Mouse (Mus musculus) hindbrain, embryonic 11.5 days (tissue): ENCODE results near the gene Cgref1. TPM values are rescaled to one million over a fixed set of nuclear protein-coding genes. Genes with fewer than 3 reads are reported as not detected.

Source experiments
- ATAC-seq: fragments of 200-750 bp; cut with Nextera tagmentation; 2 replicates; pipeline ENCODE4 v1.8.0; 2017; ENCODE audit warnings: mild to moderate bottlenecking, moderate TSS enrichment, moderate library complexity; ENCODE audit not compliant: low FRiP score
- DNase-seq: peaks from one replicate; pipeline ENCODE4 v3.0.0-alpha.2; 2015; ENCODE audit warnings: low spot score
- H3K27ac ChIP-seq: fragments of 300-500 bp; sonication (generic); 2 replicates; pipeline ENCODE4 v1.5.1; 2014; ENCODE audit warnings: mild to moderate bottlenecking, low read depth, low read length
- H3K27me3 ChIP-seq: fragments of 300-500 bp; sonication (generic); 2 replicates; pipeline ENCODE4 v1.6.1; 2014; ENCODE audit warnings: mild to moderate bottlenecking, low read length, moderate library complexity, mixed read lengths; ENCODE audit not compliant: control insufficient read depth, insufficient read depth
- H3K36me3 ChIP-seq: fragments of 300-500 bp; sonication (generic); 2 replicates; pipeline ENCODE4 v1.6.1; 2014; ENCODE audit warnings: mild to moderate bottlenecking, low read length, moderate library complexity, mixed read lengths; ENCODE audit not compliant: control insufficient read depth, insufficient read depth
- H3K4me1 ChIP-seq: fragments of 300-500 bp; sonication (generic); replicated peaks from 2 replicates; pipeline ENCODE4 v1.6.1; 2014; ENCODE audit warnings: low read length, mixed read lengths; ENCODE audit not compliant: control insufficient read depth, insufficient read depth
- H3K4me2 ChIP-seq: fragments of 300-500 bp; sonication (generic); replicated peaks from 2 replicates; pipeline ENCODE4 v1.6.1; 2014; ENCODE audit warnings: mild to moderate bottlenecking, low read depth, low read length
- H3K4me3 ChIP-seq: fragments of 300-500 bp; sonication (generic); 2 replicates; pipeline ENCODE4 v1.5.1; 2014; ENCODE audit warnings: low read depth, low read length
- H3K9ac ChIP-seq: fragments of 300-500 bp; sonication (generic); 2 replicates; pipeline ENCODE4 v1.6.1; 2014; ENCODE audit warnings: low read depth, low read length
- H3K9me3 ChIP-seq: fragments of 300-500 bp; sonication (generic); 2 replicates; pipeline ENCODE4 v1.6.1; 2016; ENCODE audit warnings: low read length; ENCODE audit not compliant: control insufficient read depth
- WGBS: fragments of 180-500 bp; shearing (Covaris S2); extraction: QIAGEN DNeasy Blood & Tissue Kit; methylation state at CpG from one replicate; pipeline ENCODE4 v1.1.7; 2014; 5-methylcytosine and 5-hydroxymethylcytosine counted together
- polyA plus RNA-seq: library from polyadenylated mRNA; unstranded; fragments of >200 nt; fragmentation: Nextera tagmentation; extraction: Ambion mirVana; gene quantifications from 2 replicates; pipeline ENCODE4 v1.2.1, GENCODE M21; 2014

Cgref1 gene
- polyA plus RNA-seq, 1 experiment from 2014 or later, result 6.9 TPM

GRCm38 (mm10) chr5:30954065-30954464 lies 8.7 kb upstream of the Cgref1 start:
- WGBS, result 95% methylated on average over 6 of the region's 6 CpGs
- no peak overlapping the region for H3K27ac ChIP-seq
- no peak overlapping the region for H3K4me3 ChIP-seq
- H3K9me3 ChIP-seq, result no peaks in the 10 kb centered on the region
- H3K36me3 ChIP-seq, result peaks cover 13% of the 10 kb centered on the region
- H3K4me2 ChIP-seq, result no peak overlapping the region
- DNase-seq (no peak), ATAC-seq (no peak)
- H3K27me3 ChIP-seq, result no peaks in the 10 kb centered on the region
- H3K4me1 ChIP-seq, result peaks cover 2% of the 10 kb centered on the region; the same call in 1 of the 2 replicates
- no peak overlapping the region for H3K9ac ChIP-seq

GRCm38 (mm10) chr5:30952551-30952950 lies 7.2 kb upstream of the Cgref1 start:
- Histone ChIP-seq H3K27me3 (no peaks in the 10 kb centered on the region), H3K9me3 (no peaks in the 10 kb centered on the region), H3K4me2 (no peak overlapping the region), H3K36me3 (peaks cover 11% of the 10 kb centered on the region), H3K4me3 (no peak overlapping the region), H3K27ac (no peak overlapping the region), H3K4me1 (no peaks in the 10 kb centered on the region; the same call in 1 of the 2 replicates), H3K9ac (no peak overlapping the region)
- DNase-seq (no peak), ATAC-seq (no peak)
- WGBS, result 81% methylated on average over 5 of the region's 5 CpGs

GRCm38 (mm10) chr5:30951706-30952105 lies 6.3 kb upstream of the Cgref1 start:
- H3K27ac ChIP-seq, result no peak overlapping the region
- no peak overlapping the region for H3K4me2 ChIP-seq
- 86% methylated on average over 6 of the region's 6 CpGs for WGBS
- H3K36me3 ChIP-seq, result peaks cover 11% of the 10 kb centered on the region
- no peak overlapping the region for H3K4me3 ChIP-seq
- DNase-seq (no peak), ATAC-seq (no peak)
- H3K9me3 ChIP-seq, result no peaks in the 10 kb centered on the region
- H3K4me1 ChIP-seq, result no peaks in the 10 kb centered on the region; the same call in 1 of the 2 replicates
- no peak overlapping the region for H3K9ac ChIP-seq
- no peaks in the 10 kb centered on the region for H3K27me3 ChIP-seq

GRCm38 (mm10) chr5:30950922-30951321 lies 5.5 kb upstream of the Cgref1 start:
- no peak for ATAC-seq
- H3K9me3 ChIP-seq, result no peaks in the 10 kb centered on the region
- H3K9ac ChIP-seq, result no peak overlapping the region
- H3K27ac ChIP-seq, result no peak overlapping the region
- no peaks in the 10 kb centered on the region; the same call in 1 of the 2 replicates for H3K4me1 ChIP-seq
- no peak overlapping the region for H3K4me3 ChIP-seq
- 0 out of 2 replicates have a peak, but pooled peaks cover 3% of the 10 kb centered on the region for H3K27me3 ChIP-seq
- WGBS, result 83% methylated on average over 2 of the region's 2 CpGs
- H3K4me2 ChIP-seq, result no peak overlapping the region
- peaks cover 9% of the 10 kb centered on the region for H3K36me3 ChIP-seq
- no peak for DNase-seq

DNA sequence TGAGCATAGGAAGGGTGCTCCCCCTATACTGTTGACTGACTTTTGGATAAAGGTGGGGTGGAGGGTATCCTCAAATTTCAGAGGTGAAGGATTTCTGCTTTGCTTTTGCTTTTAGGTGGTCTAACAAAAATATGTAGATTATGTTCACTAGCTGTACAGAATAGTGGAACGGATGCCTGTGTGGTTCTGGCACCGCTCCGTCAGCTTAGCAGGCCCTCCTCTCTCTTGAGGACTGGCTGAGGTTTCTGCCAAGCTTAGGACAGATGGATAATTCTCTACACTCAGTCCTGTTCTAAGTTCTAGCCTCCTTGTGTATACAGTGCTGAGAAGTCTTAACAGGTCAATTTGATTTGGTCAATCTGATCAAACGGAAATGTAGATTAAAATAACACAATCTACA lies 5.1 kb upstream of the Cgref1 start:
- peaks cover 8% of the 10 kb centered on the region for H3K36me3 ChIP-seq
- H3K4me3 ChIP-seq, result peak overlapping the region; percentile 46
- H3K9me3 ChIP-seq, result no peaks in the 10 kb centered on the region
- ATAC-seq, result peak; percentile 4; the same call in 1 of the 2 replicates
- no peak overlapping the region for H3K9ac ChIP-seq
- H3K27me3 ChIP-seq, result 0 out of 2 replicates have a peak, but pooled peaks cover 4% of the 10 kb centered on the region
- no peak overlapping the region for H3K27ac ChIP-seq
- H3K4me1 ChIP-seq, result no peaks in the 10 kb centered on the region; the same call in 1 of the 2 replicates
- 68% methylated on average over 4 of the region's 4 CpGs for WGBS
- no peak for DNase-seq
- H3K4me2 ChIP-seq, result peak overlapping the region; percentile 74

DNA sequence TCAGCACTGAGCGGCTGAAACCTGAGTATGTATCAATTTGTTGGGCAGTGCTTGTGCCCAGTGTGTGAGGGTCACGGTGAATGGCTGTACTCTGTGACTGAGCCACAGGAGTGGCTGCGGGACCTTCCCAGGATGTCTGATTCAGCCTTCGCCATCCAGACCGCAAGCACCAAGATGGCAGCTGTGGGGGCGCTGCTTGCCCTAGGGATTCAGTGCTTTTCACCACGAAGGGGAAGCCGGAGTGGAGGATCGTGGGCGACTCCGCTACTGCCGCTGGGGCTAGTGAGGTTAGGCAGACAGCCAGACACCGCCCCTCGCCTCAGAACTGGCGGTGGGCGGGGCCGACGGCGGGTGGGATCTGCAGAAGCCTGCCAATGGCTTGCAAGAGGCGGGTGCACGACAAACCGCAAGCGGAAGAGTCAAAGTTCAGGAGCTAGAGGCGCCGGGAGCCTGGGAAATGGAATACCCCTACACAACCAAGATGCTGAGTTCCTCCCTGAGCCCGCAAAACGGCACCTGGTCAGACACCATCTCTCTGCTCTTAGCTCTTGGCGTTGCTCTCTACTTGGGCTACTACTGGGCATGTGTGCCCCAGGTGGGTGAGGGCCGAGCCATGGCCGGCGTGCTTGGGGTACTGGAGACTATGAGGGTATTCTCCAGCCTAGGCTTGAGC lies 4.4 kb upstream of the Cgref1 start:
- Histone ChIP-seq H3K27ac (0 out of 2 replicates have a peak overlapping the region, but pooled peaks have one; percentile 3), H3K4me3 (peak overlapping the region; percentile 46), H3K9me3 (no peaks in the 10 kb centered on the region), H3K36me3 (peaks cover 2% of the 10 kb centered on the region; the same call in 1 of the 2 replicates), H3K27me3 (0 out of 2 replicates have a peak, but pooled peaks cover 6% of the 10 kb centered on the region), H3K4me1 (no peaks in the 10 kb centered on the region; the same call in 1 of the 2 replicates), H3K4me2 (peak overlapping the region; percentile 74), H3K9ac (peak overlapping the region; percentile 56)
- peak; percentile 91 for DNase-seq
- ATAC-seq, result peak; percentile 92
- WGBS, result under 1% methylated on average over 31 of the region's 31 CpGs

DNA sequence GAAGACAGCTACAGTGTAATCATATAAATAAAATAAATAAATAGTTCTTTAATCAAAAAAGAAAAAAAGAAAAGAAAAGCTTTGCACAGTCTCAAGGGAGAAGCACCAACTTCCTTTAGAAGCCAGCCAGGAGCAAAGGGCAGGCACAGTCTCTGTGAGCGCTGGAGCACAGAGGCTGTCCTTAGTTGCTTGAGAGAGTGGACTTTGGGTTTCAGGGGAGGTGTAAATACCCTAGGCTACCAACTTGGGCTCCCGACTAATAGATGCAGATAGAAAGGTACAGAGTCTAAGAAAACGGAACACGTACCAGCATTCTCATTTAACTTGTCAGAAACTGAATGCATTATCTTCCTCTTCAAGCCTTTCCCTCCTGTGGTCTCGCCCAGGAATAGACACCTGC lies 3.2 kb upstream of the Cgref1 start:
- H3K27ac ChIP-seq, result no peak overlapping the region
- no peak for ATAC-seq
- 0 out of 2 replicates have a peak, but pooled peaks cover 8% of the 10 kb centered on the region for H3K27me3 ChIP-seq
- H3K9ac ChIP-seq, result no peak overlapping the region
- no peaks in the 10 kb centered on the region; the same call in 1 of the 2 replicates for H3K4me1 ChIP-seq
- WGBS, result 69% methylated on average over 5 of the region's 5 CpGs
- H3K4me3 ChIP-seq, result no peak overlapping the region
- H3K4me2 ChIP-seq, result no peak overlapping the region
- DNase-seq, result no peak
- H3K9me3 ChIP-seq, result no peaks in the 10 kb centered on the region
- H3K36me3 ChIP-seq, result no peaks in the 10 kb centered on the region

DNA sequence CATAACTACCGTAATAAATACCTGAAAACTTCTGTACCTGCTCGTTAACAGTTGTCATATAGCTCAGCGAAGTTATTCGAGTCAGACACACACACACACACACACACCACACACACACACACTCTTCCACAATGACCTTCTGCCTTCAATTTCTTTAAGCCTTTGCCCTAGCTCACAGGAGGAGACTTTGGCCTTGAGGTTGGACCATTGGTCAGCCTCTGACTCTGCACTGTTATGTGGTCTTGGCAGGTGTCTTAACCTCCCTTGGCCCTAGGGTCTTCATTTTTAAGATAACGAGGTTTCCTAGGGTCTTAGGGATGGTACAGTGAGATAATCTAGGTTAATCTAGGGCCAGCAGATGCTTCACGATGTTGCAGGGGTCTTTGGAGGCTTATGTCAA lies 1.0 kb downstream of the Cgref1 start:
- ATAC-seq (no peak), DNase-seq (no peak)
- WGBS, result 88% methylated on average over 6 of the region's 6 CpGs
- H3K36me3 ChIP-seq, result no peaks in the 10 kb centered on the region
- H3K27me3 ChIP-seq, result 0 out of 2 replicates have a peak, but pooled peaks cover 8% of the 10 kb centered on the region
- no peak overlapping the region for H3K4me2 ChIP-seq
- no peaks in the 10 kb centered on the region; the same call in 1 of the 2 replicates for H3K4me1 ChIP-seq
- no peak overlapping the region for H3K4me3 ChIP-seq
- no peak overlapping the region for H3K27ac ChIP-seq
- no peaks in the 10 kb centered on the region for H3K9me3 ChIP-seq
- no peak overlapping the region for H3K9ac ChIP-seq

- no peak overlapping the region for H3K27ac ChIP-seq
- no peak overlapping the region for H3K9ac ChIP-seq
- H3K4me1 ChIP-seq, result no peaks in the 10 kb centered on the region
- H3K4me2 ChIP-seq, result no peak overlapping the region
- DNase-seq (no peak), ATAC-seq (no peak)
- 93% methylated on average over 2 of the region's 2 CpGs for WGBS
- no peaks in the 10 kb centered on the region for H3K9me3 ChIP-seq
- no peaks in the 10 kb centered on the region for H3K36me3 ChIP-seq
- 0 out of 2 replicates have a peak, but pooled peaks cover 8% of the 10 kb centered on the region for H3K27me3 ChIP-seq
- H3K4me3 ChIP-seq, result no peak overlapping the region
Measured at GRCm38 (mm10) chr5:30943004-30943403, 2.4 kb downstream of the Cgref1 start.
